Mouse (Mus musculus) retina, adult 2 months (tissue): ENCODE measurements around the gene Atf2.
A peak's percentile ranks its signal among the peaks of the same experiment; 100 is the strongest.

ENCODE experiments used
- DNase-seq: peaks from one replicate; pipeline ENCODE4 v3.0.0-alpha.2; 2012; ENCODE audit warnings: low read depth, low spot score

Atf2 gene

DNA sequence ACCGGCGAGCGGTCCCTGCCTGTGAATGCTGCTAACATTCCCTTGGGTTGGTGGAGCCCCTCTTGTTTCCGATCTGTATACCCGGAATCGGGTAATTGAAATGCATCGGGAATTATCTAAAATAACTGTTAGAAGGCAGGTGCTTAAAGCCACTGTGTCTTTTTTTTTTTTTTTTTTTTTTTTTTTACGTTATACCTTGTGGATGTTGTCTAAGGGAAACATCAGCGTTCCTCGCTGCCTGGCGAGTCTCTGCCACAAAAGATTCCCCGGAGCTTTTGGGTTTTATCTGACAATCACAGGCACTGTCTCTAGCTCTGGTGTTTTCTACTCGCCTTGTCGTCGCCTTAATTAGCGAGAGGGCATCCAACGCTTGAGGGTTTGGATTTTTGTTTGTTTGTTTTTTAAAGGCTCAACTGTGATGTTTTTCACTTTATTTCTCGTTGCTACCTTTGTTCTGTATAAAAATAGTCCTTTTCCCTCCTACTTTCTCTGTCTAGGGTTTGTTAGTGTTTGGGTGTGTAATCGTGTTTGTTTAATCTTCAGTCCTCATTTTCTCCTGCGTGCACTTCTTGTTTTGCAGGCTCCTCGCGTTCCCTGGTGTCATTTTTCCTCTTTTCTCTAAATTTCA, 116.6 kb downstream of the Atf2 start:
- DNase-seq, result no peak

- DNase-seq, result peak; percentile 71
These were observed 117.4 kb downstream of the Atf2 start, which contains the start of gene Chn1 for GRCm38 (mm10) chr2:73774786-73775682. Chn1 (minus strand) TSS chr2:73775346.

DNA sequence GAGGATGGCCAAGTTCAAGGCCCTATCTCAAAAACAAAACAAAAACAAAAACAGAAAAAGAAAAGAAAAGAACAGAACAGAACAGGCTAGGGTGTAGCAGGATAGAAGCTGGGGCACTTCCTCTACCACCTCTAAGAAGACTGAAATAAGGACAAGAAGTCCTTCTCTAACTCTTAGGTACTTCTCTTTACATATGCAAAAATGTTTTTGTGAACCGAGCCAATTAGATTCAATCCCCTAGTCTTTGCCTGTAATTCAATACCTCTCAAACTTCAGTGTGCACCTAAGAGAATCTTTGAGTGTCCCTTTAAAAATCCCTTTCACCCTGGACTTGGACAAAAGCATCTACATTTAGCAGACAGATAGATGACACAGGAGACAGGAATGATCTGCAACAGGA, 119.5 kb downstream of the Atf2 start:
- DNase-seq, result no peak

DNA sequence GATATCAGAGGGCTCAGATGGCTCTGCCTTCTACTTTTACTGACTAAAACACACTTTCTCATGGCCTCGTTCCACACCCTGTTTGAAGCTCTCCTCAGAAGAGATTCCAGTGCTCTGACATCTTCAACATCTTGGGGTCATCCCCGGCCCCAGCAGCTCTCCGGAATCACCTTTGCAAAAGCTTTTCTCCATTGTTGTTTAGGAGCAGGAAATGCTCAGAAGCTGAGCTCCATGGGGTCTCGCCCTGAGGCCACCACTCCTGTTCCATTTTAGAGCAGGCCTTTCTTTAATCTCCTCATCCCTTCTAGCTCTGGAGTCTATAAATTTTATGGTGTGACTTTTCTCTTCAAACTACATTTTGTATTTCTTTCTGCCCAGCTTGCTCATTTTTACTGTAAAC, 123.8 kb downstream of the Atf2 start:
- DNase-seq, result no peak
